Mouse (Mus musculus) layer of hippocampus, postnatal 14 days (tissue): ENCODE results near the gene Cnr2. TPM values are rescaled to one million over a fixed set of nuclear protein-coding genes. Genes with fewer than 3 reads are reported as not detected.

Experiments used
- DNase-seq, 2 experiments: peaks; one replicate each; pipeline ENCODE4 v3.0.0; 2021 to 2022; ENCODE audit warnings: low spot score in 2 of 2, mixed read lengths in 1 of 2
- long read RNA-seq, 2 experiments: library from polyadenylated mRNA; stranded (forward); transcript quantifications; one replicate each; pipeline ENCODE4 v2.0.0; 2021
- total RNA-seq, 2 experiments: library from RNA; stranded (reverse); gene quantifications; 2 replicates each; pipeline ENCODE4 v1.2.3; 2021

Cnr2 gene
- under 1 TPM in 1 of 2 experiments, not detected in 1; 0.09 TPM for total RNA-seq
- long read RNA-seq, experiment 1, result 0 reads
- long read RNA-seq, experiment 2, result 0 reads

DNA sequence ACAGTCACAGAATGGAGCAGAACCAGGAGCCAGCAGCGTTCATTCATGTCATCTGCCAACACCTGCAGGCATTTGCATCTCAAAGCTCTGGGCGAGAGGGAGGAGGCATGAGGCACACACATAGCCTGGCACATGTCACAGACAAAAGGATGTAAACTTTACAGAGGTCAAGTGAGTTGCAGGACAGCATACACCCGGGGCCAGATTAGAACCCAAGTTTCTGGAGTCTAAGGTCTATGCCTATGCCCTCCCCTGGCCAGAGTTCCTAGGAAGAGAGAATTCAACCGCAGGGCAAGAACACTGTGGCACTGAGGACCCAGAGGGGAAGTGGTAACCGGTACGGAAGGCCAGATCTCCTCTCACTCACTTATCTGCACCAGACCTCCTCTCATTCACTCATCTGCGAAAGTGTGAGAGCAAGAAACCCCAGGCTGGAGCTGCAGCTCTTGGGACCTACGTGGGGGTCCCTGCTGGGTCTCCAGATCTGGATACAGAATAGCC, at the start of gene Cnr2:
Cnr2 (plus strand) TSS at position 324 of the 501 bp plus-strand sequence.
- DNase-seq, result no peak

- no peak for DNase-seq
These were observed 47.6 kb upstream of the Cnr2 start for GRCm38 (mm10) chr4:135847581-135847980.

DNA sequence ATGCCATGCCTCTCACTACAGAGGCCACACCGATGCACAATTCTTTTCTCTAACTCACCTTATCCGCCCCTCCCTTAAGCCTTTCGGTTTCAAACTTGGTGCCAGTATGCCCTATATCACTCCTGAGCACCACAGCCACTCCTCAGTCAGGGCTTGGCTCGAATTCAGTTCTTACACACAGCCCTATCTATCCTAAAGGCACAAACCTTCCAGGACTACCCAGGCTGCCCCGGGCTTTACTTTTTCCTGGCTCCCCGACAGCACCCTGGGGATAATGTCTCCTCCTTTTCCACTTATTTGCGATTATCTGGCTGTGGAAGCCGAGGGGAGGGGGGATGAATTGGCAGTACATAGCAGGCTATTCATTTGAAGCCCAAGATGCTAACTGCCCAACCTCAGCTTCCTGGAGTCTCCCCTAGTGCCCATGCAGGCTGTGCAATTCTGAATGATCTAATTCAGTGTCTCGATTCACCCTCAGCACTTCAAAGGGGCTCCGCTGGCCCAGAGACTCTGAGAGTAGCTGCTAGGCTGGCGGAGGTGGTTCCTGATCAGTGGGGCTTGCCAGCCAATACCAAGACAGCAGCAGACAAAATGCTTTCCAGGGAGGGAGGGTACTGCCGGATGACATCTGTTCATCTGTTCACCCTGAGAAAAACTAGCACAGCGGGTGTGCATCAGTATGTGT, 44.6 kb upstream of the Cnr2 start:
- DNase-seq, result peak; percentile 69 to 88

DNA sequence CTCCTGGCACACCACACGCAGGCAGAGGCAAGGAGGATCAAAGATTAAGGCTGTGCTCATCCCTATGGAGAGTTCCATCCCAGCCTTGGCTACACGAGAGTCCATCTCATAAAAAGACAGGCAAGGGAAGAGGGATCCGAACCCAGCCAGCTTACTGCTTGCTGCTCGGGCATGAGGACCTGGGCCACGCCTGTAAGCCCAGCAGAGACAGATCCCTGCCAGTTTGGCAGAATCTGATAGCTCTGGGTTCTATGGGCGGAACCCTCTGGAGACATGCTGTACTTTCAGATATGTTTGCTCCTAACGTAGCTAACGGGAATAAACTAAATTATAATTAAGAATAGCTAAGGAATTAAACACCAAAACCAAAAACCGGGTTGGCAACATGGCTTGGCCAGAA, 43.3 kb upstream of the Cnr2 start:
- no peak for DNase-seq

DNA sequence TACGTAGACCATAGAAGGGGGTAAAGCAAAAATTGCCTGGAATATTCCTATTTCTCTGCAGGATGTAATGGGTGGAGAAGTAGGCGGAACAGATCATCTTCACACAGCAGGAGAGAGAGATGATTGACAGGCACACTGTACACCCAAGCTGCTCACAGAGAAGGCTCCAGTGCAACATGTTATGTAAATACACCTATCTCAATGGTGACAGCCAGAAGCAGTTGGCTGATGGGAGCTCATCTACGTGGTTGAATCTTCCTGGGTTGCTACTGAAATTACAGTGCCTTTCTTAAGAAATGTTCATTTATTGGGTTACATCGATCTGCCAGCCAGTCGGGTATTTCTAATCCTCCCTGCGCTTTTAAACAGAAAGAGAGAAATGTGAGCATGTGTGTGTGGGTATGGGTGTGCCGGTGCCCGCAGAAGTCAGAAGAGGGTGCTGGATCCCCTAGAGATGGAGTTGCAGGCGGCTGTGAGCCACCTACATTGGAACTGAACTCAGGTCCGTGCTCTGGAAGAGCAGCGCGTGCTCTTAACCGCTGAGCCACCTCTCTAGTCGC, 41.1 kb upstream of the Cnr2 start:
- no peak for DNase-seq

- DNase-seq, result no peak
These were observed 40.6 kb upstream of the Cnr2 start for GRCm38 (mm10) chr4:135854630-135855029.

- no peak for DNase-seq
These were observed 40.1 kb upstream of the Cnr2 start for GRCm38 (mm10) chr4:135855080-135855479.

DNA sequence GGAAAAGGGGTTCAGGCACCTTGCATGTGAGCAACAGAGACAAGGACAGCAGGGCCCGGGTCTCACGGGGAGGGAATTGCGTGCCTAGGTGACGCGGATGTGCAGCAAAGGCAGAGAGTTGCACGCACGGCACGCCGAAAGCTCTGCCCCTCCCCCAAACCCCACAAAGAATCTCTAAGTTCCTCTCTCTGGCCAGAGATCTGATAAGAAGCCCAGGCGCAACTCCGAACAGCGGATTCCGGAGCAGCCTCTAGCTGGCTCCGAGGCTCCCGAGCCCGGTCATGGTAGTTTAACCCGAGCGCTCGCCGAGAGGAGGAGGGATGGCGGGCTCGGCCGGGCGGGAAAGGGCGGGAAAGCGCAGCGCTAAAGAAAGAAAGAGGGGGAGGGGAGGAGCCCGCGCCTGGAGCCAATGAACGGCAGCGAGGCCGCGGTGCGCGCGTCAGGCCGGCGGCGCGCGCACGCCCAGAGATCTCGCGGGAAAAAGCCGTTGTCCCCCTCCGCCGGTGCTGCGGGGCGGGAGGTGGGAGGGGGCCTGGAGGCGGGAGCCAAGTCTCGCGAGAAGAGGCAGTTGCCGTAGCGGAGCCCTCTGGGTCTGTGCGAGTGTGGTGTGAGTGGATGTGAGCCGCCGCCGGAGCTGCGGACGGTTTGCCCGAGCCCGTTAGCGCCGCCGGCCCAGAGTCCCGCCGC, 39.5 kb upstream of the Cnr2 start, which contains the start of gene Srsf10:
Srsf10 (plus strand) TSS at position 212 of the 687 bp plus-strand sequence.
- peak; percentile 92 to 94 for DNase-seq

DNA sequence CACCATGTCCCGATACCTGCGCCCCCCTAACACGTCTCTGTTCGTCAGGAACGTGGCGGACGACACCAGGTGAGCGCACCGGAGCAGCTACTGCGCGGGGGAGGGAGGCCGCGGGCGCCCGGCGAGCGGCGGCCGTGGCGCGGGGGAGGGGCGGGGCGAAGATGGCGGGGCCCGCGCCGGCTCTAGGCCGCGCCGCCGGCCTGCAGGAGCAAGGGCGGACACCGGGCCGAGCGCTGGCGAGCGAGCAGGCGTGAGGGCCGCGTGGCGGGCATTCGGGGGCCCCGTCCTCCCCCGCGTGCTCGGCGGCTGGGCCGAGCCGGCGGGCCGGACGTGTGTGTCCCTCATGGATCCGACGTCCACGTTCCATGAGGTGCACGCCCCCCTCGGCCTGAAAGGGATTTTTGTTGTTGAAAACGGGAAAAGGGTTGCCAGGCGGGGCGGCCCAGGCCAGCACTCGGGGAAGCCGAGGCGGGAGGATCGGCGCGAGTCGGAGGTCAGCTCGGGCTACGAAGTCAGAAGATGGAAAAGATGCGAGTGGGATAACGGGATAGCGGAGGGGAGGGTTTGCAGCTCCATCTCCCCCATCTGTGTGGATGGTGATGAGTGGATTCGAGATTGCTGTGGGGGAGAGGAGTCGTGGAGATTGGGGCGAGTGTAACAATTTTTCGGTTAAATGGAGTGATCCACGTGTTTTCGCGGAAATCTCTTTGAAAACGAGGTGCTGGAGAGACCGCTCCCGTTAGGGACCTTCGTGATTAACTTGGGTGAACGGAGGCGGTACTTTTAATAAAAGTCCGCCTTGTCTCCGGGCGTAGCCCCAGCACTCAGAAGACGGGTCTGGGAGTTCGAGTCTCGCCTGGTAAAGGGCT, 38.7 kb upstream of the Cnr2 start:
- DNase-seq, result peak; percentile 62 to 70

- DNase-seq, result no peak
These were observed 37.5 kb upstream of the Cnr2 start for GRCm38 (mm10) chr4:135857597-135858186.

DNA sequence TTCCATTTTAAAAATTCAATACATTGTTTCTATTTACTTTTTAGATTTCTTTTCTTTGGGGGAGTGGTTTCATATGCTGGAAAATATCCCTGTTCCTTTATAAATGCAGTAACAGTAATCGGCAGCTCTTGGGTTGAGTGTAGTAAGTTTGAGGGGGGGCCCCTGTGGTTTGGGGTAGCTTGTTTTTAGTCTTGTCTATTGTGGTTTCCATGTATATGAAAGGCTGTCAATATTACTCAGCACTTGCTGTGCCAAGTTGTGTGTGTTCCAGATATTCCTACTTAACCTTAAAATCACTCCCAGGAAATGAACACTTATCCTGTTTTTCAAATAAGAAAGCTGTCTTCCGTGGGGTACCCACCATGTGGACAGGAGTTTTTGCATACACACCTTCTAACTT, 26.2 kb upstream of the Cnr2 start:
- DNase-seq, result no peak

GRCm38 (mm10) chr4:135870227-135871023, 24.8 kb upstream of the Cnr2 start:
- DNase-seq, result no peak

- no peak for DNase-seq
These were observed 23.2 kb upstream of the Cnr2 start for GRCm38 (mm10) chr4:135872015-135872414.

- no peak for DNase-seq
These were observed 22.4 kb upstream of the Cnr2 start for GRCm38 (mm10) chr4:135872589-135873391.

- DNase-seq, result peak; percentile 90 to 94
These were observed 21.5 kb upstream of the Cnr2 start, which contains the start of gene Pnrc2 for GRCm38 (mm10) chr4:135873526-135874202. Pnrc2 (minus strand) TSS chr4:135873850.

DNA sequence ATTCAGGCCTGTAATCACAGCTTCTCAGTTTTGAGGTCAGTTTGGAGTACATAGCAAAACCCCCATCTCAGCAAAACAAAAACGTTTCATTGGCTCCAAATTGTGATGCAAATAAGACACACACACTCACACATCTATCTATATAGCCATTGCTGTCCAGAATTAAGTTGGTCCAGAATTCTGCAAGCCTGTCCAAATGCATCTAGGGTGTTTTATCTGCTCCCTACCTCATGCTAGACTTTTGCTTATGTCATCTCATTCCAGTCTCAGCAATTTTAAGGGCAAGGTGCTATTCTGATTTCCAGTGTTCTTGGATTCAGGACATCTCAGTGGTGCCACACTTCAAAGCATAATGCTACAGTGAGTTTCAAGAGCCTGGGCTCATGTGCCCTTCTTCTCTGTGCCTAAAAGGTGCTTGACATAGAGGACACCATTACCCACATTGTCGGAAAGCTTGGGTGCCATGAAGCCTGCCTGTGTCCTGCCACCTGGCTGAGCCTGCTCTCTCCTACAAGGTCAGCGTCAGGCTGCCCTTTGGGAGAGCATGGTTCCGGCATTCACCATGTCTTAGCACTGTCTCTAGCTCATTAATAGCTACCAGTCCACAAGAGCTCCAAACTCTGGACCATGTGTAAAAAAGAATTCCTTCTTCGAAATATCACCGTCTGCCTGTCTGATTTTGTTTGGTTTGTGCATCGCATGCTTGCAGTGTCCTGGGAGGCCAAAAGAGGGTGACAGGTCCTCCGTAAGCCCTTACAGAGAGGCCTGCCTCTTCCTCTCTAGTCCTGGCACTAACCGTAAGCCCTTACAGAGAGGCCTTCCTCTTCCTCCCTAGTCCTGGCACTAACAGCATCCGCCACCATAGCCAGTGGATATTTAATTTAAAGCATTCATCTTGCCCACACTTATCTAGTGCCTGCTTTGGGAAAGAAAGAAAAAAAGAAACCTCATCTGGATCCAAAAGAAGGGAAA, 20.3 kb upstream of the Cnr2 start:
- no peak for DNase-seq

DNA sequence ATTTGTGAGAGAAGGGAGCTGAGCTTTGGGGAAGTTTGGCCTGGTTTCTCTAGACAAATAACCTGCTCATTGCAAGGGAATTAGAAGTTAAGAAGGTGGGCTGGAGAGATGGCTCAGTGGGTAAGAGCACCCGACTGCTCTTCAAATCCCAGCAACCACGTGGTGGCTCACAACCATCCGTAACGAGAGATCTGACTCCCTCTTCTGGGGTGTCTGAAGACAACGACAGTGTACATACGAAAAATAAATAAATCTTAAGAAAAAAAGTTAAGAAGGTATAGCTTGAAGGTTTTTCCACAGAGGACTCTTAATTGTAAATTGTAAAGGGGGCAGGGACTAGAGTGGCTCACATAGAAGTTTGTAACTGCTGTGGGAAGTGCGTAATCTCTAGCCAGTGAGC, 19.6 kb upstream of the Cnr2 start:
- DNase-seq, result no peak
